Mouse (Mus musculus) hindbrain, embryonic 11.5 days (tissue): ENCODE data around the gene Fmnl3. TPM values are rescaled to one million over a fixed set of nuclear protein-coding genes. Genes with fewer than 3 reads are reported as not detected.

Source experiments
- ATAC-seq: fragments of 200-750 bp; cut with Nextera tagmentation; 2 replicates; pipeline ENCODE4 v1.8.0; 2017; ENCODE audit warnings: mild to moderate bottlenecking, moderate TSS enrichment, moderate library complexity; ENCODE audit not compliant: low FRiP score
- DNase-seq: peaks from one replicate; pipeline ENCODE4 v3.0.0-alpha.2; 2015; ENCODE audit warnings: low spot score
- H3K27ac ChIP-seq: fragments of 300-500 bp; sonication (generic); 2 replicates; pipeline ENCODE4 v1.5.1; 2014; ENCODE audit warnings: mild to moderate bottlenecking, low read depth, low read length
- H3K27me3 ChIP-seq: fragments of 300-500 bp; sonication (generic); 2 replicates; pipeline ENCODE4 v1.6.1; 2014; ENCODE audit warnings: mild to moderate bottlenecking, low read length, moderate library complexity, mixed read lengths; ENCODE audit not compliant: control insufficient read depth, insufficient read depth
- H3K36me3 ChIP-seq: fragments of 300-500 bp; sonication (generic); 2 replicates; pipeline ENCODE4 v1.6.1; 2014; ENCODE audit warnings: mild to moderate bottlenecking, low read length, moderate library complexity, mixed read lengths; ENCODE audit not compliant: control insufficient read depth, insufficient read depth
- H3K4me1 ChIP-seq: fragments of 300-500 bp; sonication (generic); replicated peaks from 2 replicates; pipeline ENCODE4 v1.6.1; 2014; ENCODE audit warnings: low read length, mixed read lengths; ENCODE audit not compliant: control insufficient read depth, insufficient read depth
- H3K4me2 ChIP-seq: fragments of 300-500 bp; sonication (generic); replicated peaks from 2 replicates; pipeline ENCODE4 v1.6.1; 2014; ENCODE audit warnings: mild to moderate bottlenecking, low read depth, low read length
- H3K4me3 ChIP-seq: fragments of 300-500 bp; sonication (generic); 2 replicates; pipeline ENCODE4 v1.5.1; 2014; ENCODE audit warnings: low read depth, low read length
- H3K9ac ChIP-seq: fragments of 300-500 bp; sonication (generic); 2 replicates; pipeline ENCODE4 v1.6.1; 2014; ENCODE audit warnings: low read depth, low read length
- H3K9me3 ChIP-seq: fragments of 300-500 bp; sonication (generic); 2 replicates; pipeline ENCODE4 v1.6.1; 2016; ENCODE audit warnings: low read length; ENCODE audit not compliant: control insufficient read depth
- WGBS: fragments of 180-500 bp; shearing (Covaris S2); extraction: QIAGEN DNeasy Blood & Tissue Kit; methylation state at CpG from one replicate; pipeline ENCODE4 v1.1.7; 2014; 5-methylcytosine and 5-hydroxymethylcytosine counted together
- polyA plus RNA-seq: library from polyadenylated mRNA; unstranded; fragments of >200 nt; fragmentation: Nextera tagmentation; extraction: Ambion mirVana; gene quantifications from 2 replicates; pipeline ENCODE4 v1.2.1, GENCODE M21; 2014

The Fmnl3 gene
- polyA plus RNA-seq, 1 experiment from 2014 or later: 10.5 TPM

DNA sequence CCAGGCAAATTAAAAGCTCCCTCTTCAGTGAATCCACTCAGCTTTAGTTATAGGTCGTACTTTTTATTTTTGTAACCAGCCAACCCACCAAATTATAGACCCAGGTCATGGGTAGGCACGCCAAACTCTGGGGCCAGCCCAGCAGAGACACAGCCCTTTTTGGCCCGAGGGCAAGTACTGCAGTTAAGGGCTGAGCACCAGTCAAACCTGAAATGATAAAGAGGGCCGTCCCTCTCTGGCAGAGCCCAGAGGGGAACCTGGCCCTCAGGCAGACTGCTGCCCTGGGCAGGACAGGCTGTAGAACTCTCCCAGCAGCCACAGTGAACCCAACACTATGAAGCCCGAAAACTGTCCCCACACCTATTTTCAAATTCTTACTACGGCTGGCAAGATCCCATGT lies 13.8 kb downstream of the Fmnl3 start:
- Histone ChIP-seq H3K9me3 (no peaks in the 10 kb centered on the region), H3K4me3 (no peak overlapping the region), H3K36me3 (no peaks in the 10 kb centered on the region), H3K4me1 (no peaks in the 10 kb centered on the region), H3K27me3 (no peaks in the 10 kb centered on the region), H3K27ac (no peak overlapping the region), H3K9ac (no peak overlapping the region), H3K4me2 (no peak overlapping the region)
- ATAC-seq (no peak), DNase-seq (no peak)
- 85% methylated on average over 6 of the region's 6 CpGs for WGBS

DNA sequence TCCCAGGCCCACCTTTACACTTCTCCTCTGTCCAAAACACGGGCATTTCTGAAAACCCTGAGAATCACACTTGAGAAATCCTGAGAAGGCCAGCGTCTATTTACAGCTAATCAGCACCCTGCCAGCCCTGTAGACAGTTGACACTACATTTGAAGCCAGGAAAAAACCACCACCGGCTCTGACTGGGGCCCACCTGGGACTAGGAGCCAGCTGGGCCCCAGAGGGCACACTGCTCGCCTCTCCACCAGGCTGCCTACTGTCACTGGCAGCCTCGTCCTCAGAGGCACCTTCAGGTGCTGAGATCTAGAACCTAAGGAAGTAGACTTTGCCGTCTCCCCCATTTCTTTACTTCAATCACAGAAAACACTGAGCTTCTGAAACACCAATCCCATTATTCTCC lies 14.6 kb downstream of the Fmnl3 start:
- no peak overlapping the region for H3K4me2 ChIP-seq
- no peaks in the 10 kb centered on the region for H3K27me3 ChIP-seq
- no peaks in the 10 kb centered on the region for H3K4me1 ChIP-seq
- no peak for ATAC-seq
- DNase-seq: no peak
- 79% methylated on average over 6 of the region's 6 CpGs for WGBS
- H3K4me3 ChIP-seq: no peak overlapping the region
- no peak overlapping the region for H3K27ac ChIP-seq
- no peaks in the 10 kb centered on the region for H3K36me3 ChIP-seq
- H3K9ac ChIP-seq: no peak overlapping the region
- H3K9me3 ChIP-seq: no peaks in the 10 kb centered on the region

DNA sequence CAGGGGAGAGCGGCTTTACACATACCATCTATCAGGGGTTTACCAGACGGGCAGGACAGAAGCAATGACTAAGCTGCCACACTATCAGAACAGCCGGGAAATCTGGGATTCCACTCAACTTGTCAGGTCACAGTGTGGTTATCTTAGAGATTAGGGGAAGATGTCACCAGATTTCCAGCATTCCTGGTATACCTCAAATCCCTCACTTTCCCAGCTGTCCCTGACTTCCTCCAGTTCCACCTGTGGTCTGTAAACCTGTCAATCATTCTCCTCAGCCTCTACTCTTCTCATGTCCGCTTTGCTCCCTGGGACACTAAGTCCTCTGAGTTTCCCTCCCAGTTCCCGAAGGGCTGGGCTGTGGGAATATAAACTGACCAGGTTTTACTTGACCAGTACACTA lies 18.0 kb downstream of the Fmnl3 start:
- H3K36me3 ChIP-seq: no peaks in the 10 kb centered on the region
- no peak overlapping the region for H3K4me3 ChIP-seq
- 81% methylated on average over 5 of the region's 5 CpGs for WGBS
- DNase-seq: no peak
- no peak overlapping the region for H3K27ac ChIP-seq
- no peak overlapping the region for H3K9ac ChIP-seq
- H3K9me3 ChIP-seq: no peaks in the 10 kb centered on the region
- no peaks in the 10 kb centered on the region for H3K27me3 ChIP-seq
- no peak for ATAC-seq
- no peaks in the 10 kb centered on the region for H3K4me1 ChIP-seq
- H3K4me2 ChIP-seq: no peak overlapping the region

DNA sequence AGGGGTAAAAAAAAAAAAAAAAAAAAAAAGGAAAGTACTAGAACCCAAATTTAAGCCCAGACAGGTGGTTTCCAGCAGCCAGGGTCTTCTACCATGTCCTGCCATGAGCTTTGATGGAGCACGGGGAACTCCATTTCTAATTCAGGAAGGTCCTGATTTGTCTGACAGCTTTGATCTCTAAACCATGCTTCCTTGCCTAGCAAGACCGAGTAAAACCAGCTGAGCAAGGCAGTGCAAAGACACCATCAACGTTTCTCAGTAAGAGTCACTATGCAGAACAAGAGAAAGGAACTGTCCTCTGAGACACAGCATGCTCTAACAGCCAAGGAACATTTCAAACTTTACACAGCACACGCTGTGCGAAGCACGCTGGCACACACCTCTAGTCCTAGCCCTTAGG lies 18.7 kb downstream of the Fmnl3 start:
- 86% methylated on average over 6 of the region's 6 CpGs for WGBS
- DNase-seq (no peak), ATAC-seq (no peak)
- Histone ChIP-seq H3K27ac (no peak overlapping the region), H3K9me3 (no peaks in the 10 kb centered on the region), H3K4me2 (no peak overlapping the region), H3K27me3 (no peaks in the 10 kb centered on the region), H3K4me1 (no peaks in the 10 kb centered on the region), H3K9ac (no peak overlapping the region), H3K36me3 (no peaks in the 10 kb centered on the region), H3K4me3 (no peak overlapping the region)

DNA sequence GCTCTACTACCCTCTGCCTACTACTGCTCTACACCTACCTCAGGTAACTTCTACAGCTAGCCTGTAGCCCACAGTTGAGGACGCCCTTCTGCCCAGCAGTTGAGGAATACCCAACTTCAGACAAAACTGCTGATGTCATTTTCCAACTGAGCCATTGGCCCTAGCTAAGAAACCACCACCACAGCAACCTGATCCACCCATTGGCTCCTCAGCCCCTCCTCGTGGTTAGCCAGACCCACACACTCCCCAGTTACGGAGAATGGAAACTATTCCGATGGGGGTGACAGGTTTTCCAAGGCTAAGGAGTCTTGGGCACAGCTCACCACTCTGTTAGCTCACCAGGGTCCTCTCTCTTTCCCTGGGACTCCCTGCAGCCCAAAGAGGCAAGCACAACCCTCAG lies 25.3 kb downstream of the Fmnl3 start:
- Histone ChIP-seq H3K4me2 (no peak overlapping the region), H3K4me1 (no peaks in the 10 kb centered on the region), H3K27me3 (no peaks in the 10 kb centered on the region), H3K36me3 (no peaks in the 10 kb centered on the region), H3K9me3 (no peaks in the 10 kb centered on the region), H3K9ac (no peak overlapping the region), H3K4me3 (no peak overlapping the region), H3K27ac (no peak overlapping the region)
- WGBS: 72% methylated on average over 4 of the region's 4 CpGs
- ATAC-seq (no peak), DNase-seq (no peak)

DNA sequence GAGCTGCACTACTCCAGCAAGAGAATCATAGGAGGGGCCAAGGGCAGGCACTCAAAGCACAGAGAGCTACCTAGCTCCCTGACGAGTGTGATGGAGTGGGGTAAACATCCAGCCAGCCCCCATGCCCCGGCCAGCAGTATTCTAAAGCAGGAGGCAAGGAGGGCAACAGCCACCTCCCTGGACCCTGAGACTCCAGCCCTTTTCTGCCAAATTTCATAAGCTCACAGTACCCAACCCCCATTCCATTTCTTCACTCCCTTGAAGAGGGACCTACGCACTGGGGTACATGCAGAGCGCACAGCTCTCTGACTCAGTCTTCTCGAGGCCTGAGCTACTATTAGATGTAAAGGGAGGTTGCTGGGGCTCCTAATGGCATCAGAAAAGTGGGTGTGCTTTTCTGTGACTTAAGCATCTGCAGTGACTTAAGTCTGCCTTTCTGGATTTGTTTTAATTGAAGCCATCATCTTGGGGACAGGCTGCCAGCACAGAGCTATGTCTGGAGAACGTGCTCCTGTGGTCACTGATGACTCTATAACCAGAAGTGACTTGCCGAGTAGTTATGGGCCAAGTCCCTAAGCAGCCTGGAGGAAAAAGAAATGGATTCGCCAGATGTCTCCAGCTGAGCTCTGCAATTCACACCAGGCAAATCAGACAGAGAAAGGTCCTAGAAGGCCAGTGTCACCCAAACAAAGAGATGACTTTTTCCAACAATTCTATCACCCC lies 26.0 kb downstream of the Fmnl3 start:
- H3K9ac ChIP-seq: no peak overlapping the region
- DNase-seq: no peak
- no peaks in the 10 kb centered on the region for H3K9me3 ChIP-seq
- 65% methylated on average over 8 of the region's 8 CpGs for WGBS
- no peak overlapping the region for H3K4me2 ChIP-seq
- H3K27ac ChIP-seq: no peak overlapping the region
- ATAC-seq: no peak
- H3K36me3 ChIP-seq: no peaks in the 10 kb centered on the region
- H3K27me3 ChIP-seq: no peaks in the 10 kb centered on the region
- H3K4me1 ChIP-seq: no peaks in the 10 kb centered on the region
- H3K4me3 ChIP-seq: no peak overlapping the region

DNA sequence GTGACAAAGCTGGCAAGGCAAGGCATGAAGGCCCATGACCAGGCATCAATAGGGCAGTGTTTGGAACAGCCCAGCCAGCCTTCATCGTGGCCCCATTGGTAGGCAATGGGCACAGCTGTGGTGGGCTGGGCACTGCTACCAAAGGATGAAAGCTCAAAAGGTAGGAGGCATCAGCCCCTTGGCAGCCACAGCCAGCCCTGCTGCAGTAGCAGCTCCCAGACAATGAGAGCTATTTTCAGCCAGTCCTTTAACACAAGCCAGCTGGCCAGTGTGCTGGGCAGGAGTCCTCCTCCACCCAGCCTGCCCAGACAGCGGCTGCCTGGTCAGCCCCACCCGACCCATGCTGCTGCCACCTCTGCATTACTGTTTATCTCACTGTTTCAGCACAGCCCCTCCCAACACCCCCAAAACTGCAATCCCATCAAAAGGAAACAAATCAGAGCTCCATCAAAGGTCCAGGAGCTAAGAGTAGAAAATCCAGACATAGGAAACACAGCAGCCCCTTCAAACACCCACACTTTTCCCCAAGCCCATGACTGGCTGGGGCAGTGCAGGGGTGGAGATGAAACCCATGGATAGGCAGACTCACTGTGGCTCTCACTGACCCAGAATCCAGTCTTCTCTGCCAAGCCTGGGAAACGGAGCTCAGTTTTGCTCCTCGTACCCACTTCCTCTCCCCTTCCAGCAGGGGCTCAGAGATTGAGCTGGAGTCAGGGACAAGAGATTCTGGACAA lies 26.7 kb downstream of the Fmnl3 start:
- Histone ChIP-seq H3K9ac (no peak overlapping the region), H3K4me3 (no peak overlapping the region), H3K9me3 (no peaks in the 10 kb centered on the region), H3K27ac (peak overlapping the region; percentile 36; the same call in 1 of the 2 replicates), H3K4me2 (no peak overlapping the region), H3K4me1 (no peaks in the 10 kb centered on the region), H3K36me3 (no peaks in the 10 kb centered on the region), H3K27me3 (no peaks in the 10 kb centered on the region)
- no peak for DNase-seq
- 56% methylated on average over 5 of the region's 5 CpGs for WGBS
- no peak for ATAC-seq

DNA sequence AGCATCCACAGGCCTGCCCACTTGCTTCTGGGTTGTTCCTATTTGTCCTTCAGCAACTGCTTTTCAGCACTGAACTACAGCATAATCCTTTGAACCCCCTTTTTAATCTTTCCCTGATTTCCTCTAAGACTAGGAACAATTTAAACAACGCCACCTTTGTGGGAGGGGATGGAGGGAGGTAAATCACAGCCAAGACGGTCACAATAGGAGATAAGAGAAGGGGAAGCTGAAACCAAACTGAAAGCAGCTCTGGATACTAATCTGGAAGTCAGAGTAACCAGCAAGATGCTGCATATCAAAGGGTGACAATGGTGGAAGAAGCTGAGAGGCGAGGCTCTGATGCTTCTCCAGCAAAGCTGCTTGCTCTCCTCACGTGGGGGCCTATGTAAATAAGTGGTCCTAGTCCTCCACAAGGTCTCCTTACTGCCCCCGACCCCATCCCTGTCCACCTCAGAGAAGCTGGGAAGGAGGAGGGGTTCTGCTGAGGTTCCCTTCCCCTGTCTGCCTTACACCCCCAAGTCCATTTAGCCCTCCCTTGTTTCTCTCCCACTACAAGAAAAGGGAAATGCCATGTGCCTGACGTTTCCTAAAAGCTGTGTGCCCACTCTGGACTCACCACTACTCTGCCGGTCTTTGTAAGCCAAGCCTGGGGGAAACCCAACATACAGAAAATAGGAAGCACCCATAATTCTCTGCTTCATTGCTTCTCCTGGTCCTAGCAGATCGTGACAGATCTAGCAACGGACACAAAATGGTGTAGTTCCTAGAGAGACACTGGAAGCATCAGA lies 27.9 kb downstream of the Fmnl3 start:
- Histone ChIP-seq H3K4me1 (no peaks in the 10 kb centered on the region), H3K4me2 (no peak overlapping the region), H3K9me3 (no peaks in the 10 kb centered on the region), H3K36me3 (no peaks in the 10 kb centered on the region), H3K27ac (no peak overlapping the region), H3K9ac (no peak overlapping the region), H3K4me3 (no peak overlapping the region), H3K27me3 (no peaks in the 10 kb centered on the region)
- WGBS: 66% methylated on average over 9 of the region's 9 CpGs
- ATAC-seq (no peak), DNase-seq (no peak)
